Mouse (Mus musculus): ENCODE data around the gene Gm10447. TPM values are rescaled to one million over a fixed set of nuclear protein-coding genes. Genes with fewer than 3 reads are reported as not detected.

The Gm10447 gene
- polyA plus RNA-seq, 1 experiment from 2014 or later = 0.14 TPM

DNA sequence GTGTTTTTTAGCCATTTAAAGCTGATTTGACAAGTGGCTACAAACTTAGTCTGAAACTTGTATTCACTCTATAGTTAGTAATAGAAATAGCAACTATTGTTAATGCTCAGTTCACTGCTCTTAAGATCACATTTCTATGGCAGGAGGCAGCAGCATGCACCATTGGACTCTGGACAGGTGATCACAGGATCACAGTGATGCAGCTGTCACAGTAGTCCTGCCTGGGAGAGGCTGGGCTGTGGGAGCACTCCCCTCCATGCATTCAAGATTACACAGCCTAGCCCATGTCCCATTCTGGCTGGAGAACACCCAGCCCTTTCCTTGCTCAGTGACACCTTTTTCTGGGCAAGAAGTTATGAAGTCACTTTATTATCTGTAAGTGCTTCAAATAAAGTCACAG lies 38.9 kb downstream of the Gm10447 start:
- no peak for ATAC-seq (replicated peaks; ENCODE audit: low FRiP score, low read depth)
- Histone ChIP-seq H3K9me3 (replicated peaks; ENCODE audit: low read length) (no peaks in the 10 kb centered on the region), H3K36me3 (ENCODE audit: insufficient read depth, low read length) (peaks cover 48% of the 10 kb centered on the region)

DNA sequence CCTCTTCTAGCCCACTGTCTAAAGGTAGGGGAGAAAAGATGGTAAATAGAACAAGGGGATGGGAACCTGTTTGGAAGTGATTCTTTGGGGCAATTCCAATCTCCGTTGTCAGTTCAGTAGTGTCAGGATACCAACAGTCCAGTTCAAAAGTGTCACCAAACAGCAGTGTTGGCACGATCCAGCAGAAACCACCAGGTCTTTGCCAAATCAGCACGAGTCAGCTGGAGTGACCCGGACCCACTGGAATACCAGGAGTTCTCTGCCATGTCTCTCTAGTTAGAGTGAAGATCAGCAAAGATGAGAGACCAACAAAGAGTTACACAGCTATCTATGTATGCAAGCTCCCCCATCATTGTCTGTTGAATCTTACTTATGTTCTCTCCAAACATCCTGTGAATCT lies 43.0 kb downstream of the Gm10447 start:
- Histone ChIP-seq H3K9ac (ENCODE audit: low read depth, low read length) (no peak overlapping the region), H3K4me2 (ENCODE audit: low read length) (no peak overlapping the region), H3K36me3 (ENCODE audit: insufficient read depth, low read length) (peaks cover 66% of the 10 kb centered on the region), H3K4me3 (replicated peaks; ENCODE audit: low read depth, low read length) (no peak overlapping the region), H3K4me1 (replicated peaks; ENCODE audit: insufficient read depth, low read length) (no peaks in the 10 kb centered on the region), H3K27ac (no peak overlapping the region), H3K9me3 (replicated peaks; ENCODE audit: low read length) (no peaks in the 10 kb centered on the region), H3K27me3 (ENCODE audit: insufficient read depth, low read length) (no peaks in the 10 kb centered on the region)
- no peak for TF ChIP-seq CTCF (IDR thresholded peaks at IDR 0.05; ENCODE audit: low read depth)
- DNase-seq (ENCODE audit: low spot score) (no peak), ATAC-seq (replicated peaks; ENCODE audit: low FRiP score, low read depth) (no peak)
- WGBS = 90% methylated on average over 4 of the region's 4 CpGs

More for the DNA sequence above, 38.9 kb downstream of the Gm10447 start:
- no peak overlapping the region for H3K4me2 ChIP-seq (ENCODE audit: low read length)
- DNase-seq (ENCODE audit: low spot score) = no peak
- no peak overlapping the region for H3K9ac ChIP-seq (ENCODE audit: low read depth, low read length)
- H3K27me3 ChIP-seq (ENCODE audit: insufficient read depth, low read length) = no peaks in the 10 kb centered on the region
- TF ChIP-seq CTCF (IDR thresholded peaks at IDR 0.05; ENCODE audit: low read depth) = no peak
- no peak overlapping the region for H3K27ac ChIP-seq
- no peak overlapping the region for H3K4me3 ChIP-seq (replicated peaks; ENCODE audit: low read depth, low read length)
- no peaks in the 10 kb centered on the region for H3K4me1 ChIP-seq (replicated peaks; ENCODE audit: insufficient read depth, low read length)

DNA sequence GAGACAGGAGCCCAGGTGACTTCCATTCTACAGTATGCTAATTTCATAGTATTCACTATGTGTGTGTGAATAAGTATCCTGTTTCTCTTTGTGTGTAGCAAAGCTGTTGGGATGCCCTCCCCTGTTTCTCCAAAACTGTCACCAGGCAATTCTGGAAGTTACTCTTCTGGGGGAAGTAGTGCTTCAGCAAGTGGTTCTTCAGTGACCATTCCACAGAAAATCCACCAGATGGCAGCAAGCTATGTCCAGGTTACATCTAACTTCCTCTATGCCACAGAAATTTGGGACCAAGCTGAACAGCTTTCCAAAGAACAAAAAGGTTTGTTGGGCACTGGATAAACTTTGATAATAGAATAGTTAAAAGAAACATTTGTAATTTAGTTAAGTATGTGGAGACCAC lies 45.2 kb downstream of the Gm10447 start:
- no peak for ATAC-seq (replicated peaks; ENCODE audit: low FRiP score, low read depth)
- peak; percentile 74 for TF ChIP-seq CTCF (IDR thresholded peaks at IDR 0.05; ENCODE audit: low read depth)
- no peak overlapping the region for H3K9ac ChIP-seq (ENCODE audit: low read depth, low read length)
- H3K27me3 ChIP-seq (ENCODE audit: insufficient read depth, low read length) = no peaks in the 10 kb centered on the region
- H3K4me2 ChIP-seq (ENCODE audit: low read length) = no peak overlapping the region
- DNase-seq (ENCODE audit: low spot score) = peak; percentile 68
- peaks cover 58% of the 10 kb centered on the region for H3K36me3 ChIP-seq (ENCODE audit: insufficient read depth, low read length)
- no peak overlapping the region for H3K27ac ChIP-seq
- H3K4me1 ChIP-seq (replicated peaks; ENCODE audit: insufficient read depth, low read length) = no peaks in the 10 kb centered on the region
- no peak overlapping the region for H3K4me3 ChIP-seq (replicated peaks; ENCODE audit: low read depth, low read length)
- H3K9me3 ChIP-seq (replicated peaks; ENCODE audit: low read length) = no peaks in the 10 kb centered on the region

Small RNA genes lying within 50 kb of the gene (microRNA-seq; reads per million reads assigned to microRNA genes)
- not detected for gene Mir6920

Other genes with a start within 250 kb of the Gm10447 start
- gene Hspa4, start 156.7 kb downstream of the Gm10447 start, polyA plus RNA-seq (2015; fragmentation: Nextera tagmentation; extraction: Ambion mirVana) = 79.8 and 84.5 TPM in 2 replicates
- gene Zcchc10, start 132.4 kb downstream of the Gm10447 start, polyA plus RNA-seq (2015; fragmentation: Nextera tagmentation; extraction: Ambion mirVana) = 21.1 and 25.3 TPM in 2 replicates
- gene Aff4, start 106.3 kb downstream of the Gm10447 start, polyA plus RNA-seq (2015; fragmentation: Nextera tagmentation; extraction: Ambion mirVana) = 33.9 and 34.5 TPM in 2 replicates
- gene Leap2, start 33.9 kb downstream of the Gm10447 start, polyA plus RNA-seq (2015; fragmentation: Nextera tagmentation; extraction: Ambion mirVana) = 0.24 and 0.28 TPM in 2 replicates
- gene Uqcrq, start 26.3 kb downstream of the Gm10447 start, polyA plus RNA-seq (2015; fragmentation: Nextera tagmentation; extraction: Ambion mirVana) = 1,154 and 1,231 TPM in 2 replicates
- 0.57 and 1.0 TPM in 2 replicates for gene Gdf9, start 26.1 kb downstream of the Gm10447 start, polyA plus RNA-seq (2015; fragmentation: Nextera tagmentation; extraction: Ambion mirVana)
- 1.1 and 1.2 TPM in 2 replicates for gene Shroom1, start 95 bp upstream of the Gm10447 start, polyA plus RNA-seq (2015; fragmentation: Nextera tagmentation; extraction: Ambion mirVana)
- gene Gm9837, start 13.4 kb upstream of the Gm10447 start, polyA plus RNA-seq (2015; fragmentation: Nextera tagmentation; extraction: Ambion mirVana) = not detected in 2 replicates
- not detected in 2 replicates for gene Gm9945, start 23.1 kb upstream of the Gm10447 start, polyA plus RNA-seq (2015; fragmentation: Nextera tagmentation; extraction: Ambion mirVana)
- gene Sowaha, start 23.2 kb upstream of the Gm10447 start, polyA plus RNA-seq (2015; fragmentation: Nextera tagmentation; extraction: Ambion mirVana) = 0.26 and 0.39 TPM in 2 replicates
- 13.1 and 15.7 TPM in 2 replicates for gene Sept8, start 62.1 kb upstream of the Gm10447 start, polyA plus RNA-seq (2015; fragmentation: Nextera tagmentation; extraction: Ambion mirVana)
- gene Kif3a, start 110.3 kb upstream of the Gm10447 start, polyA plus RNA-seq (2015; fragmentation: Nextera tagmentation; extraction: Ambion mirVana) = 50.6 and 54.6 TPM in 2 replicates
- gene Il4, start 161.6 kb upstream of the Gm10447 start, polyA plus RNA-seq (2015; fragmentation: Nextera tagmentation; extraction: Ambion mirVana) = 0.78 and 1.1 TPM in 2 replicates
- not detected in 2 replicates for gene Il13, start 177.6 kb upstream of the Gm10447 start, polyA plus RNA-seq (2015; fragmentation: Nextera tagmentation; extraction: Ambion mirVana)